Mouse (Mus musculus) left cerebral cortex, postnatal 14 days (tissue): ENCODE measurements around the gene Grhl1. TPM values are rescaled to one million over a fixed set of nuclear protein-coding genes. Genes with fewer than 3 reads are reported as not detected.
"Not testable (repeated sequence)": the region's sequence is repeated elsewhere in the genome, so short reads cannot be mapped to it uniquely, and the experiment has no call there.

Experiments
- DNase-seq, 2 experiments: peaks; one replicate each; pipeline ENCODE4 v3.0.0; 2021 to 2022; ENCODE audit warnings: low spot score in 2 of 2, mixed read lengths in 1 of 2
- intact Hi-C: fragments of 180-260 bp; cut with DNase I; formaldehyde crosslinking; loops from one replicate; pipeline ENCODE4 v1.15.1; 2025
- total RNA-seq, 2 experiments: library from RNA; stranded (reverse); gene quantifications; 2 replicates each; pipeline ENCODE4 v1.2.3; 2021

The Grhl1 gene
- total RNA-seq, 2 experiments from 2014 or later: 10.8 to 11.0 TPM

GRCm38 (mm10) chr12:24633753-24634191 is 61.7 kb downstream of the Grhl1 start:
- DNase-seq: no peak
- intact Hi-C loops: no loop called here

DNA sequence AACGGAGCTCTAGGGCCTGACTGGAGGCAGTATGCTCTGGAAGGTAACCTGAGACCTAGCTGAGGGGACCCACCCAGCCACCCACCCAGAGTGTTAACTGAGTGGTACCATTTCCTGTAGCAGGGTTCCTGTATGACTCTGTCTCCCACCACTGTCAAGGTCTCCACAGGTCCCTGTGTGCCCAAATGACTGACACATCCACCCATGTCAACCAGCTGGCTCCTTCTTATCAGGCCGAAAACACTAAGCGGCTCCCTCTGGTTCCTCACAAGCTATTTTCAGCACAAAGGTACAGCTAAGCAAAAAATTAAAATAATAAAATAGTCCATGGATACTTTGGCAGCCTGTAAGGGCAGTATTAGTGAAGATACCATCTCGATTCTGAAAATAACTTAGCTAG is 62.1 kb downstream of the Grhl1 start:
- intact Hi-C loops: no loop called here
- no peak for DNase-seq

GRCm38 (mm10) chr12:24634648-24635047 is 62.6 kb downstream of the Grhl1 start:
- intact Hi-C loops: no loop called here

GRCm38 (mm10) chr12:24638787-24639186 is 66.7 kb downstream of the Grhl1 start:
- intact Hi-C loops, DNase-seq: not testable (repeated sequence)

More at GRCm38 (mm10) chr12:24634648-24635047, 62.6 kb downstream of the Grhl1 start:
- DNase-seq: no peak

DNA sequence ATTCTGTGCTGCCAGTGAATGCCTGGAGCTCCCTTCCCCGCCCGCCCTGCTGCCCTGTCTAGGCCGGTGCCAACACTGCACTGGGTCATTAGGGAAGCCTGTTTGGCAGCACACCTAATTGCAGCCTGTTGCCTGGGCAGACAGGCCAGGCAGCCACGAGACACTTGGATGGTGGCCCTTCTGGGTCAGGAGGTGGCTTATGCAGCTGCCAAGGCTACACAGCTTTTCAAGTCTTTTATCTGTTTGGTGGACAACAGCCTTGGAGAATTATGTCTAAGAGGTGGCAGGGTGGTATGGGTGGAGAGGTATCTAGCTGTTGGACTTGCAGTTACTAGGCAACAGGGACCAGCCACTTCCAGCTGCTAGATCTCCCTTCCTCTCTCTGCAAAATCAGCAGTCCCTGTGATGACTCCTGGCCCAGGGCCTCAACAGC is 70.3 kb downstream of the Grhl1 start:
- intact Hi-C loops: no loop called here
- peak; percentile 60 to 81 for DNase-seq

GRCm38 (mm10) chr12:24644125-24644571 is 72.1 kb downstream of the Grhl1 start:
- intact Hi-C loops: no loop called here
- DNase-seq: no peak

DNA sequence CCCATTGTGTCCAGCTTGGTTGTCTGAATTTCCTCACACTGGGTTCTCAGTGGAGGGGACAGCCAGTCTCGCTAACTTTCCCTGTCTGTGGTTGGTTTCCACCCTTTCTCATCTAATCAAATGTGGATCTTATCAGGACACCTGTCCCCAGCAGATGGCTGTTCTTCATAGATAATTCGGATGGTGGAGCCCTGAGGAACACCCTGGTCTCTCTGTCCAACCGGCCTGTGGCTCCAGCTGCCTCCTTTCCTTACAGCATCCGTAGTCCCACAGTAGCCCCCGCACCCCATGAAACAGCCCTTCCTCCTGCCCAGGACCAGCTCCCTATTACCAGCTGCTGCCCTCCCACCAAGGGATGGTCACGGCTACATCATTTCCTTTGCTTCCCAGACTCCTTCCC is 73.8 kb downstream of the Grhl1 start:
- intact Hi-C loops: no loop called here

DNA sequence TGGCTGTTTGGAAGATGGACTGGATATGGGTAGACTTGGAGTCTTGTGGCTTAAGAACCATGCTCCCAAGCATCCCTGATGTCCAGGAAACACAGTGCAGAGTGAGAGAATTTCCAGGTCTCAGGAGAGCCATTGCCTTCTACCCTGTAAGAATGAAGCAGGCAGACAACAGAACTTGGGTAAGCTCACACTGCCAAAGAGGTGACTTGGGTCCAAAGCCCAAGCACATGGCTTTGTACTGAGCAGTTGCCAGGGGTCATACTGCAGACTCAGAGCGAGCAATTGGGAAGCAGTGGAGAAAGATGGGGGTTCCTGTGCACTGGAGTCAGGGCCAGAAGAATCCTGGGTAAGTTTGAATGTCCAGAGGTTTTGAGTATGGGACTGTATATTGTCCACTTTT is 76.0 kb downstream of the Grhl1 start:
- intact Hi-C loops: no loop called here
- no peak for DNase-seq

More for the DNA sequence above, 73.8 kb downstream of the Grhl1 start:
- DNase-seq: no peak

- intact Hi-C loops: no loop called here
- DNase-seq: peak in 1 of 2 experiments; percentile 11
Observed at GRCm38 (mm10) chr12:24650415-24651062, 78.5 kb downstream of the Grhl1 start.

GRCm38 (mm10) chr12:24651063-24651557 is 79.0 kb downstream of the Grhl1 start, which contains the start of gene Klf11:
TSS of gene Klf11 (plus strand) at chr12:24651274.
- intact Hi-C loops: no loop called here
- peak; percentile 97 for DNase-seq

DNA sequence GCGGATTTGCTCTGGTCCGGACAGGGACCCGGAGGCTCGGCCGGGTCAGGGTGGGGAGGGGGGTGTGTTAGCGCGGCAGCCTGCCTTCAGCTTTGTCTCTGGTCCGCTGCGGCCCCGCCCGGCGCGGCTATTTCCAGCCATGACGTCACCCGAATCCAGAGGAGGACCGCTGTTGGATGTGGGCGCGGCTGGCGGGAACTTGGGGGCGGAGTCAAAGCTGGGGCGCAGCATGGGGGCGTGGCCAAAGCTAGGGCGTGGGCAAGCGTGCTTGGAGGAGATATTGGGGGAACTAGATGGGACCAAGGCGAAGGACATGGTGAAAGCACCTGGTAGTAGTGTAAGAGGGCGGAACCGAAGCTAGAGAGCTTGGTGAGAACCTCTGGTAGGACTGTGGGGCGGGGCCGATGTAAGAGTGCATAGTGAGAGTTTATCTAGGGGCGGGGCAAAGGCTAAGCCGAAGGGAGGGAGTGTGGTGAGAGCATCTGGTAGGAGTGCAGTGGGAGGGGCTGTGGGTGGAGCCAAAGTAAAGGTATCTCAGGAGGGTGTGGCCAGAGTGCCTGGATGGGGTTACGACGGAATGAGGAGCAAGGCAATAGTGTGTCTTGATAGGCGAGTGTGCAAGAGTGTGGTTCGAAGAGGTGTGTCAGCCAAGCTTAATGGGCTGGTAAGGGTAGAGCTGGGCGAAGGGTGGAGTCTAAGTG is 79.7 kb downstream of the Grhl1 start:
- intact Hi-C loops: no loop called here
- DNase-seq: peak; percentile 90 to 93

DNA sequence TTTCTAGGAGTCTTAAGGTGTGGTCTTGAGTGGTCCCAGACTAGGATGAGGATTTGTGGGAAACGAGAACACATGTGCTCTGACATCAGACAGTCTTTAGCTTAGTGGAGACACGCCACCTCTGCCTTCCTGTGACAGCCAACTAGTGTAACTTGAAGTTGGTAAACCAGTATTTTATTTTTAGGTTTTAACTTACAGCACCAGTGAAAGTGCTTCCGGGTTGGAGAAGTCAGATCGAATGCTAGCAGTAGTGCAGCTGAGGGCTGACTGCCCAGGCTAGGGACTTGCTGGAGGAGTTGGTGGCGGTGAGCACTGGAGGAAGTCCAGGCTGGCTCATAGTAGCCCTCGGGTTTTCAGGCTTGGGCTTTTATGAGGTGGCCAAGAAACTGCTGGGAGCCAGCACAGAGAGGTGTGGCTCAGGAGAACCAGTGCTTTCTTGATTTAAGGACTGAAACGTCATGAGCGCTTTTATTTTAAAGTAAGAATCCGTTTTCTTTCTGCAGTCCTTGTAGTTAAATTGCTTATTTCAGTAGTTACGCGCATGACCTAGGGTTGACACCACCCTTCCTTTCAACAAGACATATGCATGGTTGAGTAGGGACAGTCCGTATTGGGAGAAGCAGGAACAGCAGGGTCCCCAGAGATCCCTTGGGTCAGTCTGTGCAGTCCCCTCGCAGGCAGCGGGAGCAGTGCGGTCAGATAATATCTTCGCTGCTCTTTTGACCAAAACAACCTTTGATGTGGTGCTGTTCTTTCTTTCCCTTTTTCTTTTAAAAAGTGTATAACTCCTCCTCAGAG is 82.2 kb downstream of the Grhl1 start:
- no peak for DNase-seq
- intact Hi-C loops: no loop called here

- DNase-seq: no peak
- intact Hi-C loops: no loop called here
Observed at GRCm38 (mm10) chr12:24656436-24656835, 84.4 kb downstream of the Grhl1 start.

- intact Hi-C loops: no loop called here
- no peak for DNase-seq
Observed at GRCm38 (mm10) chr12:24658998-24659397, 86.9 kb downstream of the Grhl1 start.

DNA sequence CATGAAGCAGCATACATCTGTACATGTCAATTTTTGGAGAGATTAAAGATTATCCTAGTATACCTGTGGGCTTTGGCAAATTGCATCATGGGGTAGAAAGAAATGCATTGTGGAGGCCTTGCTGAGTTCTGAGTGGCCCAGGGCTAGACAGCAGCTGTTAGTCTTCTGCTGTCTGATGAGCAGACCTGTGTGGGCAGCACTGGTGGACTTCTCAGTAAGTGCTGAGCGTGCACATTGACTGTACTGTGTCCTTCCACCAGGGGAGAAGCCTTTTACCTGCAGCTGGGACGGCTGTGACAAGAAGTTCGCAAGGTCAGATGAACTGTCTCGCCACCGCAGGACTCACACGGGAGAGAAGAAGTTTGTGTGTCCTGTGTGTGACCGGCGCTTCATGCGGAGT is 87.8 kb downstream of the Grhl1 start:
- no peak for DNase-seq
- intact Hi-C loops: no loop called here

DNA sequence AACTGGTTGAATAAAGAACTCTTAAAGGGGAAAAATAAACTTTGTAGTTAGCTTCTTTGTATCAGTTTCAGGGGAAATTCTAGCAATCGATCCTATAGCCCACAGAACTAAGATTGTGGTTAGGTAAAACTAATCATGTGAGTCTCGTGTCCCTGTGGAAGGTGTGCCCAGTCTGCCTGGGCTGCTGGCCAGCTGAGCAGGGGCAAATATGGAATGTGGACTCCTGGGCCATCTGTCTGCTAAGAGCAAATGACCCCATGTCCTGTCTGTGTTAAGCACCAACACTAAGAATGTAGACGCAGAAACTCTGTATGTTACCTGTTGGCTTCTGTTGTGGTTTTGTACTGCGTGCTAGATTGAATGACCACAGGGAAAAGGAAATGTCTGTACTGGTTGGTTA is 89.0 kb downstream of the Grhl1 start:
- no peak for DNase-seq
- intact Hi-C loops: no loop called here

DNA sequence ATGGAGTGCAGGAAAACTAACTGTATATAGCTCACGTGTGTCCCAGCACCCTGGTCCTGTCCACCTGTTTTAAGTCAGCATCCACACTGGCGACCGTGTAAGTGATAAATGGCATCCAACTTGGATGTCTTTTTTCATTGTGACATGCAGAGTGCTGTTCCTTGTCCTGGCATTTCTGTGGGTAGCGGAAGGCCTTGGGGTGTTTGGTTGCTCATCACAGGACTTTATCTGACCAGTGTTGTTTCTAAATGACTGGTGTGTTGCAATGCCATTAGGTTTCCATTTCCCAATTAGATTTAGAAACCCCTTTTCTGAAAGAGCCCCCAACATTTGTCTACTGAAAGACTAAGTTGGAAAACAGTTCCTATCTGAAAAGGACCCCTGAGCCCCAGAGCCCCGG is 90.0 kb downstream of the Grhl1 start:
- intact Hi-C loops: no loop called here
- DNase-seq: no peak
